Mouse (Mus musculus): Measurements from ENCODE around the gene Dao.

DNA sequence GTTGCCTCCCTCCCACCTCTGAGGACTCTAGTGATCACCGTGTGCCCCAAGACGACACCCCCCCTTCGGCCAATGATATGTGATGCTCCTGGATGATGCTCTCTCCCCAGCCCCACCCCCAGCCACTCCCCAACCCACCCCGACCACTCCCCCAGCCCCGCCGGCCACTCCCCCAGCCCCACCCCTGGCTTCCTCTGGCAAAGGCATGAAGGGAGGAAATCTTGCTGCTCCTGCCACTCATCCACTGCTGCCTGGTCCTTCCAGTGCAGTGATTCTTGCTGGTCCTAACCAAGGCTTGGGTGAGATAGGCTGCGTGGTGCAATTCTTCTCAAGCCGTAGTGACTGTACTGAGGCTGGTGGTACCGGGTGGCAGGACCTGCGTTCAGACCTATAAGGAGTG lies 21.4 kb downstream of the Dao start:
- TF ChIP-seq CTCF (IDR thresholded peaks at IDR 0.05): no peak
- TF ChIP-seq EP300 (IDR thresholded peaks at IDR 0.05; ENCODE audit: insufficient read depth, low read depth, low read length): no peak
- no peak for TF ChIP-seq POLR2A (IDR thresholded peaks at IDR 0.05; ENCODE audit: insufficient read depth, low read depth, low read length)
